Mouse (Mus musculus): ENCODE results near the gene Tesk2. TPM values are rescaled to one million over a fixed set of nuclear protein-coding genes. Genes with fewer than 3 reads are reported as not detected.

Gene Tesk2
- 7.7 TPM for total RNA-seq (2023)

GRCm38 (mm10) chr4:116720343-116721097 is at the start of gene Tesk2:
Tesk2 (plus strand) TSS chr4:116720948.

GRCm38 (mm10) chr4:116685402-116686061 is 35.2 kb upstream of the Tesk2 start, which contains the start of gene Prdx1:
Prdx1 (plus strand) TSS chr4:116685544.

GRCm38 (mm10) chr4:116708201-116708764 is 12.5 kb upstream of the Tesk2 start, which contains the start of the genes Mmachc and Ccdc163:
Mmachc (minus strand) TSS chr4:116708406.
Ccdc163 (plus strand) TSS chr4:116708509.

GRCm38 (mm10) chr4:116807197-116808129 is 86.7 kb downstream of the Tesk2 start, which contains the start of the genes Toe1 and Mutyh:
Toe1 (minus strand) TSS chr4:116807640.
Mutyh (plus strand) TSS chr4:116807723.

GRCm38 (mm10) chr4:116821694-116822016 is 100.9 kb downstream of the Tesk2 start, which contains the start of gene Hpdl:
Hpdl (minus strand) TSS chr4:116821707.

Other genes starting within 250 kb of the Tesk2 start
- 12.8 TPM for gene Ipp, start 213.4 kb upstream of the Tesk2 start, total RNA-seq (2023)
- gene Tmem69, start 165.0 kb upstream of the Tesk2 start, total RNA-seq (2023): 11.1 TPM
- gene Gpbp1l1, start 163.3 kb upstream of the Tesk2 start, total RNA-seq (2023): 118 TPM
- 12.2 TPM for gene Ccdc17, start 124.3 kb upstream of the Tesk2 start, total RNA-seq (2023)
- gene Nasp, start 93.0 kb upstream of the Tesk2 start, total RNA-seq (2023): 91.3 TPM
- 191 TPM for gene Akr1a1, start 69.3 kb upstream of the Tesk2 start, total RNA-seq (2023)
- 162 TPM for gene Prdx1, start 35.4 kb upstream of the Tesk2 start, total RNA-seq (2023)
- gene Mmachc, start 12.5 kb upstream of the Tesk2 start, total RNA-seq (2023): 4.8 TPM
- gene Ccdc163, start 12.4 kb upstream of the Tesk2 start, total RNA-seq (2023): 15.5 TPM
- 53.9 TPM for gene Toe1, start 86.7 kb downstream of the Tesk2 start, total RNA-seq (2023)
- gene Mutyh, start 86.8 kb downstream of the Tesk2 start, total RNA-seq (2023): 14.4 TPM
- not detected for gene Hpdl, start 100.8 kb downstream of the Tesk2 start, total RNA-seq (2023)
- gene Zswim5, start 156.4 kb downstream of the Tesk2 start, total RNA-seq (2023): 0.12 TPM

All from CD8-positive naive resting alpha-beta T cell, adult 57 days (primary cell).